Mouse (Mus musculus): ENCODE measurements around the gene Pdx1.

Pdx1 gene

DNA sequence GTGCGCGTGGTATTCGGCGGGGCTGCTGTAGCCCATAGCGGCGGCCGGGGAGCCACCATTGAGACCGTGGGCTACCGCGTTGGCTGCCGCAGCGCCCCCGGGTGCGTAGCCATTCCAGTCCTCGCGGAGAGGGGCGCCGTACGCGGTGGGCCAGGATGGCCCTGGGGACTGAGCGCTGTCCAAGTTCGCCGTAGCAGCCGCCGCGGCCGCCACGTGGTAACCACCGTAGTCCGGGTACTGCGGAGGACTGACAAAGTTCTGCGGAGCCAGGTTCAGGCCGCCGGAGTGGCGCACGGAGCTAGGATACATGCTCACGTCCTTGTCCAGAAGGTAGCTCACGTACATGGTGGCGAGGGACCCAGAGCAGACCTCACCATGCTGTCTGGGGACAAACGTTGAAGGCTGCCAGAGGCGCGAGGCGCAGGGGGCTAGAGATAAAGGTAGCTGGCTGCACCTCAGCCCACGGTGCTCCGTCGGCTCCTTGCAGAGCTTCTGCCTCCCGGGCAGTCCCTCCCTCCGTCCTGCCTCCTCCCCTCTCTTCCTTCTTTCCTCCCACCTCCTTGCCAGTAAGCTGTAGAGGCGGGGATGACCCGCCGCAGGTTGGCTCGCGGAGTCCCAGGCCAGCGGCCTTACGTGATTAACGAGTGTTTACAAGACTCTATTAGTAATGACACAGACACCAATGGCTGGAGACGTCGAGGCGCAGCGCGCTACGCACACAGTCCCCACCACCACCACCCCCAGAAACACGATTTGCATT lies 37.1 kb downstream of the Pdx1 start, which contains the start of gene Cdx2:
Gene Cdx2 (minus strand): TSS at position 633 of the 760 bp plus-strand sequence.
- in situ Hi-C loops (cut with MboI, MseI), result no loop called here

DNA sequence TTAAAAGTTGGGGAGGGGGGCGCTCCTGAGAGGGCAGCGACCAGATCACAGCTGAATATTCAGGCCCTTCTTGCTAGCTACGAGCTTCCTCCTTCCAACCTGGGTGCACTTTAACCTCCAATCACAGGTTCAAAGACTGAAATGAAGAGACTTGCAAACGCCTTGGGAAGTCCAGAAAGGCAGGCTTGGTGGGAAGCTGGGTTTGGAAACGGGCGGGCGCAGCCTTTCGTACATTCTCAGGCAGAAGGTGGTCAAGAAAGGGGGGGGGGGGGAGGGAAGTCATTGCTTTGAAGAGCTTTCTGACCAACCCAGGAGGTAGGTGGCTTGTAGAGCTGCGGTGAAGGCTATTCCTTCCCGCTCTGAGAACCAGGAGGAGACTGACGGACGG lies 37.6 kb downstream of the Pdx1 start:
- in situ Hi-C loops (cut with MboI, MseI), result no loop called here

DNA sequence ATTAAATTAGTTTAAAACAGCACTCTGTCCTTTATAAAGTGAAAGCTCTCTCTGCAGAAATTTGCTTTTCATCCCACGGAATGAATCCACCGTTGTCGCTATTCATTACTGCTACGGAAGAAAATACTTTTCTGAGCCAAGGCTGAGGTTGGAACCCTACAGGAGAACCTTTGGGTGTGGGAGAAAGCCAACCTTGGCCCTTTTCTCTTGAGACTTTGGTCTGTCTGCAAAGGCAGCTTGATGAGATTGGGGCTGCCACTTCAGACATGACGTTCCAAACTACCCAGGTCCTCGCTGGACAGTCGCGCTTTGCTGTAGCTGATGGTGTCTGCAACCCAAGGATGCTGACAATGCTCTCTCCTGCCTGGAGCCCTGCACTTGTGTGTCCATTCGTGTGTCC lies 38.7 kb downstream of the Pdx1 start:
- in situ Hi-C loops (cut with MboI, MseI), result no loop called here

DNA sequence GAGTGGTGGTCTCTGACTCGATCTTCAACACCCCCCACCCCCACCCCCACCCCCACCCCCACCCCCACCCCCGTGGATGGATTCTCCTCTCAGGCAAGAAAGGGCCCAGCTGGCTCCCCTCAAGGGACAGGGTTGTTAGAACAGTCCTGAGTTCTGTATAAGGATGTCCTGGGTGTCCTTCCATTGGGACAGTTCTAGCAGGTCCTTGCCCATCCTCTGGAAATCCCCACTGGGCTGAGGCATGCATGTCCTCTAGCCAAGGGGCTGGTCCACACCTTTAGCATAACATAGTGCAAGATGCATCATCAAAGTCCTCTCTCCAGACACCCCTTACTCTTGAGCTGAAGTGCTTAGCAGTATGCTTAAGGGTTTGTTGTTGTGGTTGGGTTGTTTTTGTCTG lies 40.0 kb downstream of the Pdx1 start:
- in situ Hi-C loops (cut with MboI, MseI), result no loop called here

DNA sequence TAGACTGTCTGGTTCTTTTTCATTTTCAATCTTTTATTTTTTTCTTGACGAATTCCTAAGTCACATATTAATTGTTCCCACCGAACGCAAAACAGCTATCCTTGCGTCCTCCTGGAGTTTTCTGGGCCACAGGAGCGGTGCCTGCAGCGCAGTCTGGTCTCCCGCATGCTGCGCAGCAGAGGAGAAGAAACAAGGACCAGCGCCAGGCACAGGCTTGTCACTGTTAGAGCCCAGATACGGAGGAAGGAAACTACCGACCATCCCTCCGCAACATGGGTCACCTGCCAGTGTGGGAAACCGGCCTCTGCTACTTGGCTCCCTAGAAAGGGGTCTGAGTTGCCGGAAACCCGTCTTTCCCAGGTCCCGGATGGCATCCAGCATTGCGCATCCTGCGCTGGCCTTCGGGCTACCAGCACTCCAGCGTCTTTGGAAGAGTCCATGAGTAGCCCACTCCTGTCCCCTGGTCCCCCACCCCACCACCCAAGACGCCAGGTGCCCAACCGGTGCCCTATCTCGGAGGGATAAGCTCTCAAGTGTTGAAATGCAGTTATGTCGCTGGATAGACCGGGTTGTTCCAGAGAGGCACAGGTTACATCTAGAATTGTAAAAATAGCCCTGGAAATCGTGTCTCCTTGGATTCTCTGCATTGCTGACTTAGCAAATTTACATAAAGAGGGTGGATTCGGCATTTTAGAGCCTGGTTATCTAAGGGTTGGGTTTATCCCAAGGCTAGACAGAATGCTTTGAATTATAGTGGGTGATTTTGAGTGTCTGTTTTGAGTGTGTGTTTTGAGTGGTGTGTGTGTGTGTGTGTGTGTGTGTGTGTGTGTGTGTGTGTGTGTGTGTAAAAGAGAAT lies 43.3 kb downstream of the Pdx1 start:
- in situ Hi-C loops (cut with MboI, MseI), result no loop called here

DNA sequence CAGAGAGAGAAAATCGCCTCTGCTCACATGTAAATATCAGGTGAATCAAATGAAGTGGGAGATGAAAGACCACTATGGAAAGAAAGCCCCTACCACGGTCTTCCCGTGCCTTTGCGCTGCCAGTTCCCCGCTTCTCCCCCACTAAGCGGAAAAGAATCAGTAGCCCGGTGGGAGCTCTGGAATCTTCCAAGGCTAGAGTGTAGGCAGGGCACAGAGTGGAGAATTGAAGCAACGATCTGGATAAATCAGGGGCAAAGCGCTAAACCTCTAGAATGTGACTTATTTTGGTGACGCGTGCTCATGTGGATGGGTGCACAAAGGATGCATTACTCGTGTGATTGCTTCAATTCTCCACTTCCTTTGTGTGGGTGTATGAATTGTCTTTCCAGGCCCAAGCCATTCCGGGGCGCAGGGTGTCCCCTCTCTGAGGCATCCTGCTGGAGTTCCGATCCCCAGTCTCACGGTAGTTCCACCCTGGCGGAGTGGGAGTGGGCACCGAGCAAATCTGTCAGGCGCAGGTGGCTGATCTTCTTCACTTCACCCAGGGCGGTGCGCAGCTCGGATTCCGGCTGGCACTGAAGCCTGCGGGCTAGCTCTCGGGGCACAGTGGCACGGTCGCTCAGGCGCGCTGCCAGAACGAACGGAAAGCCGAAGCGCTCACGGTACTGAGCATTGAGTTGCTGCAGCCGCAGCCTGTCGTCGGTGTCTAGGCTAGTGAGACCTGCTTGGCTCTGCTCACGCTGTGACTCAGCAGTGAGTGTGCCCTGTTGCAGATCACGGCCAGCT lies 45.1 kb downstream of the Pdx1 start:
- in situ Hi-C loops (cut with MboI, MseI), result loop anchor here (5.0 kb wide), 3 partner anchors 83 to 613 kb away; no protein-coding TSS in a partner anchor

DNA sequence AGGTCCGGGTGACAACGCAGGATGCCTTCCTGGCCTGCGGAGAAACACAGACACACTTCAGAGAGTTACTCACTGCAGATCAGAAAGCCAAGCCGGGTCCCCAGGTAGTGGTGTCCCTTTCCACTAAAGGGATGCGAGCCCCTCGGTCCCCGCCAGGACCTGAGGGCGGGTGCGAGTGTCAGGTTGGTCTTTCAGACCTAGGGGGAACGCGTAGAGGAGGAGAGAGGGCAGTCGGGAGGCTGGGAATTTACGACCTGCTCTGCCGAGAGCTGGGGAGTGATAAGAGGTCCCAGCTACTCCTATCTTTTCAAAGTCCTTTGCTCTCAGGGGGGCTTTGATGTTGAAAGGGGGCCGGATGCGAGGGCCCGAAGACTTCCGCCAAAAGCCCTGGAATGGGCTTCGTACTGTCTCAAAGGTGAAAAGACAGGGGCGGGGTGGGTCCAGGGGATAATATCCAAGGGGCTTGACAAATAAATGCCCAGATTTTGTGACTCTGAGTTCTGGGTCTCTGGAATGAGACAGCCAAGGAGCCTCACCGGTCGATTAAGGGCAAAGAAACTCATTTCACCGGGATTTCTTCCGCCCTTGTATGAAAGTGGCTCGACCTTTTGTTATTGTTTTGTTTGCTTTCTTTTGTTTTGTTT lies 45.8 kb downstream of the Pdx1 start:
- in situ Hi-C loops (cut with MboI, MseI), result loop anchor here (5.0 kb wide), 3 partner anchors 83 to 613 kb away; no protein-coding TSS in a partner anchor

DNA sequence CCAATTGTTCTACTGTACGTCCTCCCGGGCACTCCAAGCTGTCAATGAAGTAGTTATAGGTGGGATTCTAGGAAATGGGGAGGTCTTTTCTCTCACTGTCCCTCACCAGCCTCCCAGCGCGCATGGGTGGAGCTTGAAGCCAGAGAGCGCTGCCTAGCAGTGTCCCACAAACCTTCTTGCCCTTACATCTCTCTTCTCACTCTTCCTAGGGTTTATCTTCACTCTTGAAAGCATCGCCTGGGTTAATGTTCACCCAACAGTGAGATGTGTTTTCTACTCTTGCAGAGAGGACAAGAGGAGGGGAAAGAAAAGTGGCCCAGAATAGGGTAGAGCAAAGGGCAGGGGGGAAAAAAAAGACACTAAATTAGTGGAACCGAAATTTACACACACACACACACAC lies 47.6 kb downstream of the Pdx1 start:
- in situ Hi-C loops (cut with MboI, MseI), result loop anchor here (5.0 kb wide), 3 partner anchors 85 to 615 kb away; no protein-coding TSS in a partner anchor

DNA sequence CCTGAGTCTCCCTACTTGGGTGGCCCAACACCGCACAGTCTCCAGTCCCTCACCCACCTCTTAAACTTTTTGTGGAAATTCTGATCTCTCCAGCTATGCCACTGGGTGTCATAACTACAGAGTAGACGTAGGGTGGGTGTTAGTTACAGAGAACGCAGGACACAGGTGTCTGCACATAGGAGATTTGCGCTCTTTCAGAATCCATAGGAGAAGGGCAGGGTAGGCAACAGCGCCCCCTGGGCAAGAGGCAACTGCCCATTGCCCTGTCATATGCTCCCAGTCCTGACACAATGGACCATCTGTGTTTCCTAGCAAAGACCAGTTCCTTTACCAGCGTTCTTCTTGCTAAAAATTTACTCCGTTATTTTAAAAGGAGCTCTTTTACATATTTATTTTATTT lies 48.2 kb downstream of the Pdx1 start:
- in situ Hi-C loops (cut with MboI, MseI), result loop anchor here (5.0 kb wide), 3 partner anchors 86 to 616 kb away; no protein-coding TSS in a partner anchor

DNA sequence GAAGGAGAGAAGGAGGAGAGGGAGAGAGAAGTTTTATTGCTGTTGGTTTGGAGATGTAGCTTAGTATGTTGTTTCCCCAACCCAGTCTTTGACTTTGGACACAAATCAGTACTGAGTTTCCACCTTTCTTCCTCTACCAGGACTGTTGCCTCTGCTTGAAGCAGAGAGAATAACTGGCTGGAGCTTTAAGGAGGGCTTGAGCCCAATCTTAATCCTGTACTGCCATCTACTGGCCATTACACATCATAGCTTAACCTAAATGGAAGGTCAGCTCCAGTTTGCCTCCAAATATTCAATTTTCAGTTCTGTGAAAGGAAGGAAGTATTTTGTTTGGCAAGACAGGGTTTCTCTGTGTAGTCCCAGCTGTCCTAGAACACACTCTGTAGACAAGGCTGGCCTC lies 49.9 kb downstream of the Pdx1 start:
- in situ Hi-C loops (cut with MboI, MseI), result loop anchor here (5.0 to 10.0 kb wide), 6 partner anchors 87 to 955 kb away; no protein-coding TSS in a partner anchor

DNA sequence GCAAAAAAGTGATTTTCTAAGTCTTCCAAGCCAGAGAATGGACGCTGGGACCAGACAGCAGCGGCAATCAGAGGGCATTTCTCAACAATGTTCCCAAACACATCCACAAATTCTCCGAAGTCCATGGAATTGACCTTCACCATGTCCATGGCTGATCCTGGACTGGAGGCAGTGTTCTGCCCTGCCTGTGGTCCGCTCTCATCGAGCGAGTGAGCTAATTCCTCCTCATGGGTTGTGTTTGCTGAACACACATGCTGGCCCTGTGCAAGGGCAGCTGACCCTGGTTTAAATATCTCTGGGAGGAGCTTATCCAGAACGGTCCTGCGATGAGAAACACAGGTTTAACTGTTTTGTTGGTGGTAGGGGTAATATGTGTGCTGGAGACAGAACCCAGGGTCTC lies 52.4 kb downstream of the Pdx1 start, which contains the start of gene Urad:
Gene Urad (minus strand): TSS at position 258 of the 400 bp plus-strand sequence.
- in situ Hi-C loops (cut with MboI, MseI), result loop anchor here (5.0 to 10.0 kb wide), 3 partner anchors 407 to 953 kb away; no protein-coding TSS in a partner anchor

DNA sequence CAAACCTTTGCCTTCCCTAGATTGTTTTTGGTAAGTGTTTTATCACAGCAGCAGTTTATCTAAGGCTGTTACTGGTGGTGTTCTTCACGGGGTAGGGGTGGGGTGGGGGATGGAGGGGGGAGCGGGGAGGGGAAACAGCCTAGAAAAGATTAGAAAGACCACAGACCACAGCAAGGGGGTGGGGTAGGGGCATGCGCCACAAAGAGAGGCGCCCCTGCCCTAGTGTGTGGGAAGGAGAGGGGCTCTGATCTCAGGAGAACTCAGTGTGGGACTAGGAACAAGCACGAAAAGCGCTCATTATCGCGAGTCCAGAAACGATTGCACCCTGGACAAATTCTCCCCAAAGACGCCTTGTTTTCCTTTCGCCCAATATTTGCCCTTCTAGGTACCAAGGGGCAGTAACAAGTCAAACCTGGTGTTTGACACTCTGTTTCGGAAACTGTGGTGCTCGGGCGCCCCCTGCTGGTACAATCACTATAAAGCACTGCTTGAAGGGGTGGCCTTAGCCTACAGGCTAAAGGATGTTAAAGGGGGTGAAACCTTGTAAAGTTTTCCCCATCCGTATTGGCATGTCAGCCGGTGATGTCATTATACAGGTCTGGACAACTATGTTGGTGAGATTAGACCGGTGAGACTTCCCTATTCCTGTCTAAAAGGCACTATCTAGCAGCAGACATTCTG lies 53.6 kb downstream of the Pdx1 start:
- in situ Hi-C loops (cut with MboI, MseI), result loop anchor here (5.0 to 10.0 kb wide), 3 partner anchors 409 to 951 kb away; no protein-coding TSS in a partner anchor
